Mouse (Mus musculus) kidney, embryonic 16.5 days (tissue): ENCODE data around the gene Foxred1. TPM values are rescaled to one million over a fixed set of nuclear protein-coding genes. Genes with fewer than 3 reads are reported as not detected.

ENCODE experiments used
- ATAC-seq: fragments of 200-750 bp; cut with Nextera tagmentation; 2 replicates; pipeline ENCODE4 v1.8.0; 2017; ENCODE audit warnings: moderate TSS enrichment; ENCODE audit not compliant: low FRiP score, low TSS enrichment
- H3K27ac ChIP-seq: fragments of 300-500 bp; sonication (generic); 2 replicates; pipeline ENCODE4 v1.5.1; 2014; ENCODE audit warnings: low read length
- H3K27me3 ChIP-seq: fragments of 300-500 bp; sonication (generic); 2 replicates; pipeline ENCODE4 v1.6.1; 2014; ENCODE audit warnings: low read length, control low read depth, mixed read lengths; ENCODE audit not compliant: insufficient read depth
- H3K36me3 ChIP-seq: fragments of 300-500 bp; sonication (generic); 2 replicates; pipeline ENCODE4 v1.6.1; 2014; ENCODE audit warnings: low read length, control low read depth, mixed read lengths; ENCODE audit not compliant: insufficient read depth
- H3K4me1 ChIP-seq: fragments of 300-500 bp; sonication (generic); 2 replicates; pipeline ENCODE4 v1.6.1; 2014; ENCODE audit warnings: low read length, control low read depth, mixed read lengths; ENCODE audit not compliant: insufficient read depth
- H3K4me2 ChIP-seq: fragments of 300-500 bp; sonication (generic); replicated peaks from 2 replicates; pipeline ENCODE4 v1.6.1; 2014; ENCODE audit warnings: low read depth, low read length
- H3K4me3 ChIP-seq: fragments of 300-500 bp; sonication (generic); 2 replicates; pipeline ENCODE4 v1.5.1; 2014; ENCODE audit warnings: mild to moderate bottlenecking, low read length
- H3K9ac ChIP-seq: fragments of 300-500 bp; sonication (generic); replicated peaks from 2 replicates; pipeline ENCODE4 v1.6.1; 2014; ENCODE audit warnings: low read length
- H3K9me3 ChIP-seq: fragments of 300-500 bp; sonication (generic); 2 replicates; pipeline ENCODE4 v1.6.1; 2016; ENCODE audit warnings: low read length, control low read depth
- WGBS: fragments of 180-500 bp; shearing (Covaris S2); extraction: QIAGEN DNeasy Blood & Tissue Kit; methylation state at CpG from one replicate; pipeline ENCODE4 v1.1.7; 2014; 5-methylcytosine and 5-hydroxymethylcytosine counted together
- polyA plus RNA-seq: library from polyadenylated mRNA; unstranded; fragments of >200 nt; fragmentation: Nextera tagmentation; extraction: Ambion mirVana; gene quantifications from 2 replicates; pipeline ENCODE4 v1.2.1, GENCODE M21; 2015

Foxred1 gene
- 53.4 and 58.0 TPM in 2 replicates for polyA plus RNA-seq

DNA sequence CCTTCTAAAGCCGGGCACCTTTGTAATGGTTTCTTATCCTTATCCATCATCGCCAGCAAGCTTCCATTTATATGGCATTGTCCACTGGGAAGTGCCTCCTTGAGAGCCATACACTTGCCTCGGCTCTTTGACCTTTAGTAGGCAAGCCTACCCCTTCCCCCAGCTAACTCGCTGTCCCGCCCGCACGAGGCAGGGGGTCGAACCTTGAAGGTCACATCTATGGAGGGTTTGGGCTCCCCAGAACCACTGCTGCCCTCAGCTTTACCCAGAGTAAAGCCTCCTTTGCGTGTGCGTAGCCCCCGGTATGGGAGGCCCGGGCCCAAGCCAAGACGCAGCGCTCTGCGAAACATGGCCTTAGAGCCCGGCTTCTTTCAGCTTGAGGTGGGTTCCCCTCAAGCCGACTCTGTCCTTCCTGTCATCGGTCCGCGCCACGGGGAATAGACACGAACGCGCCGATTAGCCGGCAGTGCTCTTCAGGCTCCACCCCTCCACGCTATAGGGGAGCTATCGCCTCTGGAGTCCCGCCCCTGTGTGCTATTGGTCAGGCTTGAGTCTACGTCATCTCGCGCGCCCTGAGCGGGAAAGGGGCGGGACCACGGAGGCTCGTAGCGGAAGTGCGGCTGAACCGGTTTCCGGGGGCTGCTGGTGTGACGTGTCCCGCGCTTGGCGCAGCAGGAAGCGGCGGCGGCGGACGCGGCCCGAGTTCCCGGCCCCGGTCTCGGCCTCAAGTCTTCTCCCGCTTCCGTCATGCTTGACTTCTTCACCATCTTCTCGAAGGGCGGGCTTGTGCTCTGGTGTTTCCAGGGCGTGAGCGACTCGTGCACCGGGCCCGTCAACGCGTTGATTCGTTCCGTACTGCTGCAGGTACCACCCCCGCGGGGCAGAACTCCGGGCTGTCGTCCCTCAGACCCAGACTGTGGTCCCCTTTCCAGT is at the start of gene Foxred1:
Gene Foxred1, minus strand, starts transcription at position 514 of the 933 bp plus-strand sequence.
- H3K4me3 ChIP-seq, result peak within 1 kb of the TSS; percentile 97
- peak within 1 kb of the TSS; percentile 91 for H3K27ac ChIP-seq
- peaks cover 18% of the 10 kb centered on the region for H3K4me1 ChIP-seq
- WGBS, result under 1% methylated on average over 71 of the region's 72 CpGs
- H3K4me2 ChIP-seq, result peak within 1 kb of the TSS; percentile 93
- peaks cover 53% of the 10 kb centered on the region for H3K36me3 ChIP-seq
- ATAC-seq, result peak; percentile 100
- H3K27me3 ChIP-seq, result no peaks in the 10 kb centered on the region
- peak within 1 kb of the TSS; percentile 90 for H3K9ac ChIP-seq
- no peaks in the 10 kb centered on the region for H3K9me3 ChIP-seq

DNA sequence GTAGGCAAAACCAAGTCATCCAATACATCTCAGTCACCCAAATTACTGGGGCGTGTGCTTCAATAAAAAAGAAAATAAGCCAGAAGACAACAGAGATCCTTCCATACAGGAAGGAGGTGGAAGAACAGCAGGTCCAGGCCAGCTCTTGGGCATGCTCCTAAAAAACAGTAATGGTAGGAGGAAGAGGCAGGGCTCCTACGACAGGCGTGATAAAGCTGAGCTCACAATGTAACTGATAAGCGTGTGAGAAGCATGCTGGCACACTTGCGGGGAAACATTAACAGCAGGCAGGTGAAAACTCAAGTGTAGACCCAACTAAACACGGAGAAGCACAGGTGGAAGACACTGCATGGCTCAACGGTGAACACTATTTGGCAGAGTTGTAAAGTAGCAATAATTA is 46.5 kb upstream of the Foxred1 start:
- H3K4me3 ChIP-seq, result no peak overlapping the region
- WGBS, result 91% methylated on average over 7 of the region's 7 CpGs
- H3K27ac ChIP-seq, result no peak overlapping the region
- H3K4me2 ChIP-seq, result no peak overlapping the region
- no peaks in the 10 kb centered on the region for H3K9me3 ChIP-seq
- H3K4me1 ChIP-seq, result no peaks in the 10 kb centered on the region
- ATAC-seq, result no peak
- no peaks in the 10 kb centered on the region for H3K36me3 ChIP-seq
- H3K9ac ChIP-seq, result no peak overlapping the region
- no peaks in the 10 kb centered on the region for H3K27me3 ChIP-seq

DNA sequence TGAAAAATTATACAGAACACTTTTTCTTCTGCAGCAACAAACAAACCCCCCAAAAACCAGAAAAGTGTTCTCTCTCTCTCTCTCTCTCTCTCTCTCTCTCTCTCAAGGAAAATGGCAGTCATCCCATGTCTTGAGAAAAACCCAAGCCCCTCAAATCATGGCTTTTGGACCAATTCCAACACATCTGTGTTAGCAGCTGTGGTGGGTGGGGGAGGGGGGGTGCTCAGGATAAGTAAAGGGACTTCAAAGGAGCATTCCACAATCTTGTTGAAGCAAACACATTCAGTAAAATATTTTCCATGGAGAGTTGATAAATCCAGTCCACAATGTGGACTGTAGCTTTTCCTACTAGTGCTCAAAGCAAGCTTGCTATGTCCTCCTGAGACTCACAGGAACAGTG is 38.6 kb upstream of the Foxred1 start:
- no peak for ATAC-seq
- Histone ChIP-seq H3K9me3 (no peaks in the 10 kb centered on the region), H3K4me1 (peaks cover 6% of the 10 kb centered on the region; the same call in 1 of the 2 replicates), H3K27me3 (no peaks in the 10 kb centered on the region), H3K9ac (no peak overlapping the region), H3K27ac (no peak overlapping the region), H3K4me3 (no peak overlapping the region), H3K36me3 (no peaks in the 10 kb centered on the region), H3K4me2 (no peak overlapping the region)

DNA sequence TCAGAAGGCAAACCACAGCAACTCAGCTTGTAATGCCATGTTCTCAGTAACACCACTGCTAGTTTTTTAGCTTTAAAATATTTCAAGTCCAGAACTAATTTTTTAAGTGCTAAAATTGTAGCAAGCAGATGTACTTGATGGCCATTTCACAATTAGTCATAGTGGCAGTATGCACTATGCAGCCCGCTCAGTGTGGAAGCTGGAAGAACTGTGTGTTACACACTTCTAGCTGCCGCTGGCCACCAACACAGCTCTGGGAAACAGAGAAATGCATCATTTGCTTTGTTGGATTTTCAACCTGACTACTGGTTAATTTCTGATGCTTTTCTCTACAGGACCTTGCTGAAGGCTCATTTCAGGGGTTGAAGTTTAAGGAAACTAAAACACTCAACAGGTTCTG is 36.5 kb upstream of the Foxred1 start:
- H3K4me2 ChIP-seq, result no peak overlapping the region
- no peak overlapping the region for H3K9ac ChIP-seq
- H3K27me3 ChIP-seq, result no peaks in the 10 kb centered on the region
- no peaks in the 10 kb centered on the region for H3K36me3 ChIP-seq
- 98% methylated on average over 2 of the region's 2 CpGs for WGBS
- H3K4me1 ChIP-seq, result peaks cover 6% of the 10 kb centered on the region; the same call in 1 of the 2 replicates
- H3K4me3 ChIP-seq, result no peak overlapping the region
- no peak overlapping the region for H3K27ac ChIP-seq
- ATAC-seq, result no peak
- H3K9me3 ChIP-seq, result no peaks in the 10 kb centered on the region

DNA sequence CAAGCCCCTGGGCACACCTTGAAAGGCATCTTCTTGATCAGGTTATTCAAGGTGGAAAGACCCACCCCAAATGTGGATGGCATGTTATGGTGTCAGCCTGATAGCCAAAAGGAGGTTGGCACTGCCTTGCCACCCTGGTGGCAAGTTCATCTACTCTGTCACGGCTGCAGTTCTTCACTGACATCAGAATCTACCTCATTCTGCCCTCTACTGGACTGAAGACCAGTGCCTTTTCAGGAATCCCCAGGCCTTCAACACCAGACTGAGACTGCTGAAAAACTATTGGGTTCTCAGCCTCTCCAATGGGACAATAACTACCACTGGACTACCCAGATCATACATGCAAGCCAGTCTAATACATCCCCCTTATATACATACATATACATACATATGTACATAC is 28.9 kb upstream of the Foxred1 start:
- no peak overlapping the region for H3K9ac ChIP-seq
- no peak overlapping the region for H3K4me2 ChIP-seq
- WGBS, result 71% methylated on average over 1 of the region's 1 CpGs
- 0 out of 2 replicates have a peak, but pooled peaks cover 4% of the 10 kb centered on the region for H3K36me3 ChIP-seq
- no peak overlapping the region for H3K4me3 ChIP-seq
- H3K4me1 ChIP-seq, result no peaks in the 10 kb centered on the region
- H3K27ac ChIP-seq, result no peak overlapping the region
- no peak for ATAC-seq
- no peaks in the 10 kb centered on the region for H3K9me3 ChIP-seq
- H3K27me3 ChIP-seq, result no peaks in the 10 kb centered on the region

GRCm38 (mm10) chr9:35238915-35239571 is 28.2 kb upstream of the Foxred1 start:
- Histone ChIP-seq H3K9ac (no peak overlapping the region), H3K9me3 (no peaks in the 10 kb centered on the region), H3K36me3 (0 out of 2 replicates have a peak, but pooled peaks cover 4% of the 10 kb centered on the region), H3K27ac (no peak overlapping the region), H3K4me3 (no peak overlapping the region), H3K4me2 (no peak overlapping the region), H3K27me3 (no peaks in the 10 kb centered on the region), H3K4me1 (no peaks in the 10 kb centered on the region)
- WGBS, result 66% methylated on average over 6 of the region's 6 CpGs
- no peak for ATAC-seq

GRCm38 (mm10) chr9:35238371-35238770 is 27.5 kb upstream of the Foxred1 start:
- Histone ChIP-seq H3K4me1 (no peaks in the 10 kb centered on the region), H3K4me2 (no peak overlapping the region), H3K36me3 (0 out of 2 replicates have a peak, but pooled peaks cover 4% of the 10 kb centered on the region), H3K9me3 (no peaks in the 10 kb centered on the region), H3K27ac (no peak overlapping the region), H3K4me3 (no peak overlapping the region), H3K9ac (no peak overlapping the region), H3K27me3 (no peaks in the 10 kb centered on the region)
- whole genome bisulfite sequencing, result 97% methylated on average over 1 of the region's 1 CpGs
- ATAC-seq, result no peak

GRCm38 (mm10) chr9:35235996-35236395 is 25.1 kb upstream of the Foxred1 start:
- no peak overlapping the region for H3K9ac ChIP-seq
- no peak overlapping the region for H3K4me3 ChIP-seq
- 66% methylated on average over 3 of the region's 3 CpGs for WGBS

GRCm38 (mm10) chr9:35228671-35229070 is 17.8 kb upstream of the Foxred1 start:
- Histone ChIP-seq H3K4me3 (no peak overlapping the region), H3K27ac (no peak overlapping the region), H3K9ac (no peak overlapping the region), H3K9me3 (no peaks in the 10 kb centered on the region), H3K27me3 (no peaks in the 10 kb centered on the region), H3K4me2 (no peak overlapping the region), H3K36me3 (0 out of 2 replicates have a peak, but pooled peaks cover 11% of the 10 kb centered on the region), H3K4me1 (no peaks in the 10 kb centered on the region)
- no peak for ATAC-seq
- 76% methylated on average over 3 of the region's 3 CpGs for WGBS

More at GRCm38 (mm10) chr9:35235996-35236395, 25.1 kb upstream of the Foxred1 start:
- Histone ChIP-seq H3K4me1 (no peaks in the 10 kb centered on the region), H3K27ac (no peak overlapping the region), H3K9me3 (no peaks in the 10 kb centered on the region), H3K4me2 (no peak overlapping the region), H3K27me3 (no peaks in the 10 kb centered on the region), H3K36me3 (0 out of 2 replicates have a peak, but pooled peaks cover 4% of the 10 kb centered on the region)
- ATAC-seq, result no peak
